ENCODE assay signal across 8 mouse cellular contexts in genomic region chr7:102442432-102442831, GRCm38 (mm10). TPM values are rescaled to one million over a fixed set of nuclear protein-coding genes. Genes with fewer than 3 reads are reported as not detected.
DNase-seq lines count a peak whose midpoint lies in the region; ATAC-seq and TF ChIP-seq lines count a peak whose summit lies in the region.

No protein-coding gene starts in this region.

- no peak for ATAC-seq in embryonic facial prominence, embryonic 11.5 days (replicated peaks; ENCODE audit: insufficient number of reproducible peaks, low FRiP score, low TSS enrichment, low read depth)
- ATAC-seq in hindbrain, postnatal 0 days, result no peak

- peaks cover 30% of the 10 kb centered on the region for H3K79me2 ChIP-seq in myocyte (ENCODE audit: control insufficient read depth, insufficient read depth)

- no peak for TF ChIP-seq CTCF in lung, adult 2 months (IDR thresholded peaks at IDR 0.05; ENCODE audit: insufficient read depth, low read length)
- no peak for TF ChIP-seq CTCF in hindbrain, postnatal 0 days (IDR thresholded peaks at IDR 0.05; ENCODE audit: low read depth)

- no peaks in the 10 kb centered on the region for H3K27me3 ChIP-seq in embryonic facial prominence, embryonic 11.5 days (ENCODE audit: control insufficient read depth, insufficient read depth, low read length)
- H3K27me3 ChIP-seq in hindbrain, postnatal 0 days (ENCODE audit: insufficient read depth, low read length), result no peaks in the 10 kb centered on the region
- no peaks in the 10 kb centered on the region for H3K27me3 ChIP-seq in myocyte (ENCODE audit: control insufficient read depth, insufficient read depth, insufficient read length)

- peak overlapping the region; percentile 22 for H3ac ChIP-seq in myocyte (ENCODE audit: control insufficient read depth, insufficient read length)

- DNase-seq in lung, adult 2 months, result no peak
- no peak for DNase-seq in lung, postnatal 14 days
- DNase-seq in embryonic facial prominence, embryonic 11.5 days (ENCODE audit: low spot score), result peak; percentile 3
- DNase-seq in hindbrain, postnatal 0 days (ENCODE audit: low spot score), result no peak
- DNase-seq in yolk sac, embryonic 10.5 days (ENCODE audit: low spot score), result no peak
- DNase-seq in left cerebral cortex, adult 11 months (ENCODE audit: low spot score), result no peak
- DNase-seq in ovary, postnatal 36 days (ENCODE audit: low spot score), result no peak

- H3K4me1 ChIP-seq in lung, adult 2 months (ENCODE audit: control insufficient read depth, insufficient read depth, low read length), result no peaks in the 10 kb centered on the region
- H3K4me1 ChIP-seq in embryonic facial prominence, embryonic 11.5 days (ENCODE audit: control insufficient read depth, insufficient read depth, low read length), result no peaks in the 10 kb centered on the region
- peaks cover 5% of the 10 kb centered on the region; the same call in 1 of the 2 replicates for H3K4me1 ChIP-seq in hindbrain, postnatal 0 days (ENCODE audit: insufficient read depth, low read length)

- no peak for TF ChIP-seq POLR2A in lung, adult 2 months (IDR thresholded peaks at IDR 0.05; ENCODE audit: borderline replicate concordance, extremely low read depth, low read depth, low read length)
- TF ChIP-seq POLR2A in myocyte (IDR thresholded peaks at IDR 0.05; ENCODE audit: insufficient read length, low read depth), result no peak

- WGBS in lung, adult 2 months, result 0% methylated on average over 4 of the region's 4 CpGs
- WGBS in embryonic facial prominence, embryonic 11.5 days, result 4% methylated on average over 4 of the region's 4 CpGs
- 2% methylated on average over 4 of the region's 4 CpGs for WGBS in hindbrain, postnatal 0 days

- peaks cover 3% of the 10 kb centered on the region; the same call in 1 of the 2 replicates for H3K36me3 ChIP-seq in embryonic facial prominence, embryonic 11.5 days (replicated peaks; ENCODE audit: control insufficient read depth, insufficient read depth, low read depth, low read length)
- peaks cover 8% of the 10 kb centered on the region; the same call in 1 of the 2 replicates for H3K36me3 ChIP-seq in hindbrain, postnatal 0 days (ENCODE audit: insufficient read depth, low read length)
- H3K36me3 ChIP-seq in myocyte (ENCODE audit: control insufficient read depth, insufficient read depth), result no peaks in the 10 kb centered on the region

- peak overlapping the region; percentile 50 for H3K4me2 ChIP-seq in embryonic facial prominence, embryonic 11.5 days (ENCODE audit: low read depth, low read length)
- peak overlapping the region; percentile 82 for H3K4me2 ChIP-seq in hindbrain, postnatal 0 days (ENCODE audit: low read depth, low read length)
- H3K4me2 ChIP-seq in myocyte (ENCODE audit: low read depth), result peak overlapping the region; percentile 86

- peak overlapping the region; percentile 88; the same call in 1 of the 2 replicates for H3K27ac ChIP-seq in embryonic facial prominence, embryonic 11.5 days (replicated peaks; ENCODE audit: low read depth, low read length)
- H3K27ac ChIP-seq in hindbrain, postnatal 0 days, result peak overlapping the region; percentile 51; the same call in 1 of the 2 replicates

- H3K9me3 ChIP-seq in embryonic facial prominence, embryonic 11.5 days (replicated peaks; ENCODE audit: control insufficient read depth, low read length), result no peaks in the 10 kb centered on the region
- H3K9me3 ChIP-seq in hindbrain, postnatal 0 days (ENCODE audit: low read length), result no peaks in the 10 kb centered on the region

- H3K9ac ChIP-seq in embryonic facial prominence, embryonic 11.5 days (replicated peaks; ENCODE audit: low read length), result peak overlapping the region; percentile 86
- H3K9ac ChIP-seq in hindbrain, postnatal 0 days (replicated peaks; ENCODE audit: low read length), result peak overlapping the region; percentile 70

- H3K4me3 ChIP-seq in lung, adult 2 months (replicated peaks; ENCODE audit: extremely low read depth, low read depth, low read length), result peak overlapping the region; percentile 9
- H3K4me3 ChIP-seq in embryonic facial prominence, embryonic 11.5 days (ENCODE audit: low read depth, low read length), result peak overlapping the region; percentile 77
- H3K4me3 ChIP-seq in hindbrain, postnatal 0 days (ENCODE audit: low read length), result peak overlapping the region; percentile 85
- peak overlapping the region; percentile 93 for H3K4me3 ChIP-seq in myocyte

TF ChIP-seq in myocyte, 11 proteins besides CTCF, POLR2A, EP300 and RAD21:
- TF ChIP-seq REST (IDR thresholded peaks at IDR 0.05; ENCODE audit: insufficient read depth, insufficient read length), result no peak
- TF ChIP-seq CEBPB (IDR thresholded peaks at IDR 0.05; ENCODE audit: insufficient read depth, poor library complexity, severe bottlenecking), result no peak
- no peak for TF ChIP-seq TCF12 (IDR thresholded peaks at IDR 0.05; ENCODE audit: insufficient read depth, poor library complexity, severe bottlenecking)
- no peak for TF ChIP-seq POLR2AphosphoS2 (IDR thresholded peaks at IDR 0.05; ENCODE audit: insufficient read length, low read depth)
- no peak for TF ChIP-seq MYOD1 (IDR thresholded peaks at IDR 0.05; ENCODE audit: control insufficient read depth in 1 of 3, insufficient read length in 2 of 3, low read depth in 2 of 3)
- no peak for TF ChIP-seq MAX (IDR thresholded peaks at IDR 0.05; ENCODE audit: low read depth)
- TF ChIP-seq E2F4 (IDR thresholded peaks at IDR 0.05; ENCODE audit: insufficient read depth), result no peak
- TF ChIP-seq MYOG (IDR thresholded peaks at IDR 0.05; ENCODE audit: control insufficient read depth in 1 of 3, insufficient read depth in 1 of 3, insufficient read length in 2 of 3, low read depth in 2 of 3), result no peak
- TF ChIP-seq USF1 (IDR thresholded peaks at IDR 0.05; ENCODE audit: low read depth), result no peak
- no peak for TF ChIP-seq SRF (IDR thresholded peaks at IDR 0.05; ENCODE audit: control insufficient read depth, insufficient read length, low read depth)
- TF ChIP-seq TCF3 (IDR thresholded peaks at IDR 0.05; ENCODE audit: insufficient read length, low read depth), result no peak

RNA-seq across cellular contexts. Expression of gene Rrm1, which starts 0.9 kb away (rescaled TPM):
- 5.9 and 7.2 TPM in 2 replicates for polyA plus RNA-seq in lung, adult 2 months (2012; rRNA removed)
- polyA plus RNA-seq in embryonic facial prominence, embryonic 11.5 days (2014; fragmentation: Nextera tagmentation; extraction: Ambion mirVana), result 242 and 246 TPM in 2 replicates
- total RNA-seq in hindbrain, postnatal 0 days (2014; rRNA removed), result 39.3 and 40.6 TPM in 2 replicates
- 41.0 and 41.2 TPM in 2 replicates for polyA plus RNA-seq in hindbrain, postnatal 0 days (2015; fragmentation: Nextera tagmentation; extraction: Ambion mirVana)
- polyA plus RNA-seq in myocyte (2012; fragmentation: generic; extraction: Trizol), result 32.2 TPM

RNA-seq across cellular contexts. Expression of gene Olfr543, which starts 39.0 kb away (rescaled TPM):
- not detected in 2 replicates for polyA plus RNA-seq in lung, adult 2 months (2012; rRNA removed)
- polyA plus RNA-seq in embryonic facial prominence, embryonic 11.5 days (2014; fragmentation: Nextera tagmentation; extraction: Ambion mirVana), result 0.25 and 0.67 TPM in 2 replicates
- total RNA-seq in hindbrain, postnatal 0 days (2014; rRNA removed), result not detected in 2 replicates
- polyA plus RNA-seq in hindbrain, postnatal 0 days (2015; fragmentation: Nextera tagmentation; extraction: Ambion mirVana), result 0.28 TPM in 2 replicates
- polyA plus RNA-seq in myocyte (2012; fragmentation: generic; extraction: Trizol), result not detected

RNA-seq across cellular contexts. Expression of gene Olfr544, which starts 45.7 kb away (rescaled TPM):
- polyA plus RNA-seq in lung, adult 2 months (2012; rRNA removed), result not detected in 2 replicates
- 0.06 TPM in 1 of 2 replicates, not detected in the other for polyA plus RNA-seq in embryonic facial prominence, embryonic 11.5 days (2014; fragmentation: Nextera tagmentation; extraction: Ambion mirVana)
- not detected in 2 replicates for total RNA-seq in hindbrain, postnatal 0 days (2014; rRNA removed)
- polyA plus RNA-seq in hindbrain, postnatal 0 days (2015; fragmentation: Nextera tagmentation; extraction: Ambion mirVana), result 0.14 TPM in 2 replicates
- not detected for polyA plus RNA-seq in myocyte (2012; fragmentation: generic; extraction: Trizol)

RNA-seq across cellular contexts. Expression of gene Olfr545, which starts 56.9 kb away (rescaled TPM):
- polyA plus RNA-seq in lung, adult 2 months (2012; rRNA removed), result not detected in 2 replicates
- polyA plus RNA-seq in embryonic facial prominence, embryonic 11.5 days (2014; fragmentation: Nextera tagmentation; extraction: Ambion mirVana), result not detected in 2 replicates
- total RNA-seq in hindbrain, postnatal 0 days (2014; rRNA removed), result not detected in 2 replicates
- polyA plus RNA-seq in hindbrain, postnatal 0 days (2015; fragmentation: Nextera tagmentation; extraction: Ambion mirVana), result 0.05 and 0.18 TPM in 2 replicates
- polyA plus RNA-seq in myocyte (2012; fragmentation: generic; extraction: Trizol), result not detected

Comparison
In these comparisons a context has a peak if more than half of its experiments do, and no peak if none do; other contexts are left out.
1. H3K4me3 ChIP-seq: peak in every context shown above with its lines; median percentile 93 in myocyte; 85 in hindbrain, postnatal 0 days; 77 in embryonic facial prominence, embryonic 11.5 days; 9 in lung, adult 2 months.